ENCODE assay signal across 8 mouse cellular contexts in genomic region chr8:78063529-78063928, GRCm38 (mm10).
A peak's percentile ranks its signal among the peaks of the same experiment; 100 is the strongest.
DNase-seq lines count a peak whose midpoint lies in the region; ATAC-seq and TF ChIP-seq lines count a peak whose summit lies in the region.

No protein-coding gene starts in this region.

- no peaks in the 10 kb centered on the region for H3K27me3 ChIP-seq in intestine, embryonic 16.5 days (replicated peaks; ENCODE audit: control insufficient read depth, insufficient read depth, low read length)
- no peaks in the 10 kb centered on the region; the same call in 1 of the 2 replicates for H3K27me3 ChIP-seq in limb, embryonic 11.5 days (ENCODE audit: control insufficient read depth, insufficient read depth, low read length)
- peaks cover 22% of the 10 kb centered on the region for H3K27me3 ChIP-seq in midbrain, embryonic 13.5 days
- no peaks in the 10 kb centered on the region for H3K27me3 ChIP-seq in testis, adult 2 months (ENCODE audit: control insufficient read depth, insufficient read depth, low read length)

- 6% methylated on average over 13 of the region's 13 CpGs for WGBS in intestine, embryonic 16.5 days
- 7% methylated on average over 13 of the region's 13 CpGs for WGBS in limb, embryonic 11.5 days
- 1% methylated on average over 13 of the region's 13 CpGs for WGBS in midbrain, embryonic 13.5 days

- peak overlapping the region; percentile 18 for H3K4me3 ChIP-seq in intestine, embryonic 16.5 days (ENCODE audit: low read length)
- H3K4me3 ChIP-seq in limb, embryonic 11.5 days (ENCODE audit: low read depth, low read length), result 0 out of 2 replicates have a peak overlapping the region, but pooled peaks have one; percentile 7
- peak overlapping the region; percentile 30 for H3K4me3 ChIP-seq in midbrain, embryonic 13.5 days (replicated peaks)
- no peak overlapping the region for H3K4me3 ChIP-seq in testis, adult 2 months (ENCODE audit: control insufficient read depth, low read depth, low read length)

- peak; percentile 59; the same call in 1 of the 2 replicates for ATAC-seq in intestine, embryonic 16.5 days
- ATAC-seq in limb, embryonic 11.5 days (ENCODE audit: insufficient number of reproducible peaks, low FRiP score, low TSS enrichment, low read depth), result no peak
- ATAC-seq in midbrain, embryonic 13.5 days, result peak; percentile 81

- TF ChIP-seq CTCF in testis, adult 2 months (IDR thresholded peaks at IDR 0.05; ENCODE audit: control insufficient read depth, insufficient read depth, insufficient replicate concordance, low read depth, low read length), result peak; percentile 25; the same call in 1 of the 2 replicates

- no peaks in the 10 kb centered on the region for H3K9me3 ChIP-seq in intestine, embryonic 16.5 days (ENCODE audit: control insufficient read depth, low read length)
- H3K9me3 ChIP-seq in limb, embryonic 11.5 days (ENCODE audit: control insufficient read depth, low read length), result no peaks in the 10 kb centered on the region
- H3K9me3 ChIP-seq in midbrain, embryonic 13.5 days, result no peaks in the 10 kb centered on the region

- H3K27ac ChIP-seq in intestine, embryonic 16.5 days (ENCODE audit: low read length), result no peak overlapping the region
- H3K27ac ChIP-seq in limb, embryonic 11.5 days (replicated peaks; ENCODE audit: low read depth, low read length), result no peak overlapping the region
- H3K27ac ChIP-seq in midbrain, embryonic 13.5 days, result no peak overlapping the region
- no peak overlapping the region for H3K27ac ChIP-seq in testis, adult 2 months (ENCODE audit: control insufficient read depth, insufficient read depth, low read depth, low read length)

- H3K4me1 ChIP-seq in intestine, embryonic 16.5 days (ENCODE audit: control insufficient read depth, insufficient read depth, low read length), result no peaks in the 10 kb centered on the region
- 0 out of 2 replicates have a peak, but pooled peaks cover 3% of the 10 kb centered on the region for H3K4me1 ChIP-seq in limb, embryonic 11.5 days (ENCODE audit: control insufficient read depth, insufficient read depth, low read length)
- H3K4me1 ChIP-seq in midbrain, embryonic 13.5 days (replicated peaks), result peaks cover 11% of the 10 kb centered on the region; the same call in 1 of the 2 replicates
- H3K4me1 ChIP-seq in testis, adult 2 months (ENCODE audit: control insufficient read depth, insufficient read depth, low read length), result no peaks in the 10 kb centered on the region; the same call in 1 of the 2 replicates

- peak overlapping the region; percentile 51 for H3K4me2 ChIP-seq in intestine, embryonic 16.5 days (ENCODE audit: low read depth, low read length)
- H3K4me2 ChIP-seq in limb, embryonic 11.5 days (ENCODE audit: low read depth, severe bottlenecking), result peak overlapping the region; percentile 44
- H3K4me2 ChIP-seq in midbrain, embryonic 13.5 days (replicated peaks), result peak overlapping the region; percentile 55

- DNase-seq in adrenal gland, adult 2 months, result peak; percentile 27
- DNase-seq in adrenal gland, adult 8-10 months, result no peak
- peak; percentile 9 for DNase-seq in cerebellum, adult 9-11 months
- DNase-seq in frontal cortex, adult 2 months (ENCODE audit: extremely low spot score in 1 of 2, low spot score in 1 of 2), result peak; percentile 21 to 62
- DNase-seq in limb, embryonic 11.5 days (ENCODE audit: low spot score), result peak; percentile 79

- no peak overlapping the region for H3K9ac ChIP-seq in intestine, embryonic 16.5 days (ENCODE audit: low read depth, low read length)
- no peak overlapping the region for H3K9ac ChIP-seq in limb, embryonic 11.5 days (ENCODE audit: low read length)
- 0 out of 2 replicates have a peak overlapping the region, but pooled peaks have one; percentile 24 for H3K9ac ChIP-seq in midbrain, embryonic 13.5 days (replicated peaks)

- no peaks in the 10 kb centered on the region for H3K36me3 ChIP-seq in intestine, embryonic 16.5 days (ENCODE audit: control insufficient read depth, insufficient read depth, low read length)
- H3K36me3 ChIP-seq in limb, embryonic 11.5 days (ENCODE audit: control insufficient read depth, insufficient read depth, low read length), result no peaks in the 10 kb centered on the region
- H3K36me3 ChIP-seq in midbrain, embryonic 13.5 days, result no peaks in the 10 kb centered on the region
- H3K36me3 ChIP-seq in testis, adult 2 months (ENCODE audit: control insufficient read depth, insufficient read depth, low read length), result no peaks in the 10 kb centered on the region

- no peak for TF ChIP-seq POLR2A in testis, adult 2 months (IDR thresholded peaks at IDR 0.05; ENCODE audit: control insufficient read depth, low read depth, low read length)
